Mouse (Mus musculus) liver (tissue): ENCODE data around the gene Klf1.

Experiments
- DNase-seq: peaks from one replicate; pipeline ENCODE4 v3.0.0-alpha.2; 2020; ENCODE audit warnings: mixed read lengths

Gene Klf1

DNA sequence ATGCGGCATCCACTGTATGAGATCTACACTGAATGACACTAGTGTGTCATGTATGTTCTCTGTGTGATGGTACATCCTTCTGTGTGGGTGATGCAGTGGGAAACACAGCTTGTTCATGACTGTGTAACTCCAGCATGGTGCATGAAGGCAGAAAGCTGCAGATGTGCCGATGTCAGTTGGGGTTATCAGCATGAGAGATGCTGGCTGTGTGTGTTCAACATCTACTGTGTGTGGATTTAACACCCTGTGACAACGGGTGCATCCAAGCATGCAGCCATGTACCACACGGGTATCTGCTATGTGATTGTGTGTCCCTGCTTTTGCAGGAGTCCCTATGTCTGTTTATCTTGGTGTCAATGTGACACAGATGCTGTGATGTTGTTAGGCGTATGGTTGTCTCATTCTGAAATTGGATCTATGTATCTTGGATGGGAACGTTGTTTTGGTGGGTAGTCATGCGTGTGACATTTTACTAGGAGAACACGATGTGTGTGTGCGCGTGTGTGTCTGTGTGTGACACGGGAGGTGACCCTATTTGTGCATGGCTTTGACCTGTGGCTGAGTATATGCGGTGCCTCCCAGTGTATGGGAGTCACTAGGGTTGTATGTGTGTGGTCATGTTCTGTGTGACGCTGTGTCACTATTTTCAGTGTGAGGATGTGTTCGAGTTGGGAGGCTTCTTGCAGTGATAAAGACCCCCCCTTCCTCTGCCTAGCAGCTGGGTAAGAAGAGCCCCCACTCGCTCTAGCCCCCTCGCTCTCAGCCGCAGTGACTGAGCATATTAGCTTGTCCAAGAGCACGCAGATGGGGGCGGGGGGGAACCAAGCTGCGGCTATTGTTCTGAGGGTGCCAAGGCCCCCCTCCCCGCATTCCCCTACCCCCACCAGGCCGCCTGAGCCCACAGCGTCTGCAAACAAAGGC lies 34.6 kb downstream of the Klf1 start:
- no peak for DNase-seq

DNA sequence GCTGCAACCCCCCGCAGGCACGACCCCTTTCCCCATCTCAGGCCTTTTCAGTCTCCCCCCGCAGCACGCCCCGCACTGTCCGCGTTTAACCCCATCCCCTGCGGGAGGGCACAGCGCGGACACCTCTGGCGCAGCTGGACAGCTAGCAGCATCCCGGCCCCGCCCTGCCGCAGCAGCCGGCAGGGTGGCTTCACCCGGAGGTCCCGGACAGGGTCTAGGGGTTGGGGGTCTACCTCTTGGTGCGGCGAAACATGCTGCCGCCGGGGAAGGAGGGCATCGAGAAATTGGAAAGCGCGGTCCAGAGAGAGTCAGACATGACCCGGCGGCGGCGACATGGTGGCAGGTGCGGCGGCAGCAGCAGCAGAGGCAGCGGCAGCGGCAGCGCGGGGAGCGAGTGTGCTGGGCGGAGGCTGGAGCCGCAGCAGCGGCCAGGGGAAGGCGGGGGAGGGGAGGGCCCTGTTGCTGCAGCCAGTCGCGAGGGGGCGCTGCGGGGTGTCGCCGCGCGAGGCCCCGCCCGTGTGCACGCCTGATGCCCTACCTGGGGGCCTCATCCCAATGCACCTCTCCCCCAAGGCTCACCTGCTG lies 35.3 kb downstream of the Klf1 start, which contains the start of gene Mast1:
Mast1 (minus strand) TSS at position 398 of the 585 bp plus-strand sequence.
- DNase-seq: peak; percentile 78

- DNase-seq: no peak
Observed at GRCm38 (mm10) chr8:84937620-84938485, 36.1 kb downstream of the Klf1 start.

- DNase-seq: no peak
Observed at GRCm38 (mm10) chr8:84943699-84944098, 42.0 kb downstream of the Klf1 start.

DNA sequence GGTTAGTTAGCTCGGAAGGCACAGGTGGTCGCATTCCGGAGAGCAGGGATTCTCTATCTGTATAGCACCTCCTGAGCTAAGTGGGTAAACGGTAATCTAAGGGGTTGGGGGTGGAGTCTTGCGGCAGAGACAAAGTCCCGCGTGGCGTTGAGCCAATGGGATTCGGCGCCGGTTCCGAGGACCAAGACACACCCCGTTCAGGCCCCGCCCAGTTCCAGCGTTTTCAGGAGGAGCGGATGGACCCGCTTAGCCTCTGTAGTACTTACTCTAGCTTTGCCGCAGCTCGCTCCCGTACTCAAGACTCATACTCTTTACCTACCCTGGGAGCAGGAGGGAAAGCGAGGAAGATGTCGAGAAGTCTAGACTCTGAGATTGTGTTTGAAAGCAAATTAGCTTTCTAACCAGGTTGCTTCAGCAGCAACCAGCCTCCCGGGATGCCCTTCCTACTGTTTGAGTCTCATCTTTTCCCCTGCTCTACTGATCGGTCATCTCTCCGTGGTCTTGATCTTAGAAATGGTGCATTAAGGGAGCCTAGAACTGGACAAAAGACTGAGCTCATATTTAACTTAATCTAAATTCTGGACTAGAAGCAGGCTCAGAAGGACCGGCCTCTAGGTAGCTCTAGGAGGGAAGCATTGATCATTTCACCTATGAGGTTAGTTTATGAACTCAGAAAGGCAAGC lies 42.9 kb downstream of the Klf1 start:
- DNase-seq: peak; percentile 87

DNA sequence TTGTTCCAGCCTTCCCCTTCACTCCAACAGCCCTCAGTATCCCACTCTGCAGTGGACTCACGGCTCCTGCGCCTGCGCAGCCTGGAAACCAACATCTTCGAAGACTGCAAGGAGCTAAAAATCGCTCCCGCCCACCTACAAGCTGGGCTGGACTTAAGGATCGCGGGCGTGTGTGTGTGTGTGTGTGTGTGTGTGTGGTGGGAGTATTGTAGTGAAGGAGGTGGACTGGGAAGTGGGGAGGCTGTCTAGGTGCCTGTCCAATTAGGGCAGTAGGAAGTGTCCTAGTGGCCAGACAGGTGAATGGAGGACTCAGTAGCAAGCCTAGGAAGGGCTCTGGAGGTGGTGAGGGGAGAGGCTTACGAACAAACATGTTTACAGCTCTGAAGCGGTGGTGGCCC lies 43.5 kb downstream of the Klf1 start:
- no peak for DNase-seq

DNA sequence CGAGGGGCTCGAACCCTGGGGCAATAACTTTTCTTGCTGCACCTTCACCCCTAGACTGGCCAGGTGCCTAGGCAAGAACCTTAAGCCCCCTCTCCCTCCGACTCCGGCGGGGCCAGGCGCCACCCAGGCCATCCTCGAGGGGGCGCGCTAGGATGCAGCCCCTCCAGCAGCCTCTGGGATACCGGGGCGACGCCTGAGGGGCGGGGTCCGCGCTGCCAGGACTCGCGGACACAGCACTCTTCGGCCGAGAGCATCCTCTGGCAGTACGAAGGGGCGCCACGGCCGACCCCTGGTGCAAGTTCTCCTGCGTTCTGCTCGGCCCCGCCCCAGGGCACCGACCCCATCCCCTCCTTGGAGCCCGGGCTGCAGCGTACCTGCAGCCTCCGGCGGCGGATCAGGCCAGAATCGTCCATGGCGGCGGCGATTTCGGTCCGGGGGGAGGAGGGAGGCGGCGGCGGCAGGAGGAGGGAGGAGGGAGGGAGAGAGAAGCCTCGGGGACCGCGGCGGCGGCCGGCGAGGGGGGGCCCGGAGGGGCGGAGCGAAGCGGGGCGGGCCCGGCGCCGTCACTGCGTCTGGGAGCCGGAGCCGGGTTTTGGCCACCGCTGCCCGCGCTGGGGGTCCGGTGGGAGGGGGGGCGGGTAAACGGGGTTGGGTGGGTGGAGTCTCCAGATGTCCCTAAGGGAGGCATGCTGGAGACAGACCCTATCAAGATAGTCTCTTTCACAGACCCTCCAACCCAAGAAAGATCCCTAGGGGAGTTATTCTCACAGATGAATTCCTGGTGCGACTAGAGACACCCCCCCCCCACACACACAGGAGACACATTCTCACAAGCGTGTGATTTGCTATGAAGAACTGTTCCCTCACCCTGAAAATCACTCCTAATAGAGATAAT lies 44.2 kb downstream of the Klf1 start:
- no peak for DNase-seq

- DNase-seq: no peak
Observed at GRCm38 (mm10) chr8:84946528-84947240, 45.0 kb downstream of the Klf1 start, which contains the start of gene Rtbdn. Rtbdn (plus strand) TSS chr8:84946991.

GRCm38 (mm10) chr8:84947241-84947545 lies 45.5 kb downstream of the Klf1 start:
- no peak for DNase-seq

DNA sequence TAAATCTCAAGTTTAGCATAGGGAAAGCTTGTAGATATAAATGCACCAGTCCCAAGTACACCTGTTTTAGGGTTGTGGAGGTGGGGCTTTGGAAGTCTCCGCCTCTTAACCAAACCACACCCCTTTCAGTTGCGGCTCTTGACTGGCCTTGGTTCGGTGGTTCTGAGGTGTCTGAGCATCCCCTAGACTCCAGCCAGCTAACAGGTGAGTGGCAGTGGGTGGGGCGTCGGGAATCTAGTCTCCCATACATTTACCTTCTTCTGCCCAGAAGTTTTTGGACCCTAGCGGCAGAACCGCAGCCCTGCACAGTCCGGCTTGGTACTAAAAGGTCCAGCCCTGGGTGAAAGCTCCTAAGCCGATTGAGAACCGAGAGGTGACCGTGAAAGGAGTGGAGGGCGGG lies 48.0 kb downstream of the Klf1 start:
- no peak for DNase-seq

GRCm38 (mm10) chr8:84952612-84953255 lies 51.0 kb downstream of the Klf1 start:
- peak; percentile 67 for DNase-seq
